Mouse (Mus musculus): ENCODE measurements around the gene Rhbdl2.

GRCm38 (mm10) chr4:123803642-123804041, 16.0 kb downstream of the Rhbdl2 start:
- TF ChIP-seq GATA1 (IDR thresholded peaks at IDR 0.05; ENCODE audit: borderline replicate concordance, low read length) (no peak), FLI1 (IDR thresholded peaks at IDR 0.05; ENCODE audit: low read length) (no peak)
